Mouse (Mus musculus): ENCODE measurements around the gene Egfr. TPM values are rescaled to one million over a fixed set of nuclear protein-coding genes. Genes with fewer than 3 reads are reported as not detected.

Gene Egfr
- polyA plus RNA-seq, 1 experiment from 2014 or later, result 1.4 TPM

DNA sequence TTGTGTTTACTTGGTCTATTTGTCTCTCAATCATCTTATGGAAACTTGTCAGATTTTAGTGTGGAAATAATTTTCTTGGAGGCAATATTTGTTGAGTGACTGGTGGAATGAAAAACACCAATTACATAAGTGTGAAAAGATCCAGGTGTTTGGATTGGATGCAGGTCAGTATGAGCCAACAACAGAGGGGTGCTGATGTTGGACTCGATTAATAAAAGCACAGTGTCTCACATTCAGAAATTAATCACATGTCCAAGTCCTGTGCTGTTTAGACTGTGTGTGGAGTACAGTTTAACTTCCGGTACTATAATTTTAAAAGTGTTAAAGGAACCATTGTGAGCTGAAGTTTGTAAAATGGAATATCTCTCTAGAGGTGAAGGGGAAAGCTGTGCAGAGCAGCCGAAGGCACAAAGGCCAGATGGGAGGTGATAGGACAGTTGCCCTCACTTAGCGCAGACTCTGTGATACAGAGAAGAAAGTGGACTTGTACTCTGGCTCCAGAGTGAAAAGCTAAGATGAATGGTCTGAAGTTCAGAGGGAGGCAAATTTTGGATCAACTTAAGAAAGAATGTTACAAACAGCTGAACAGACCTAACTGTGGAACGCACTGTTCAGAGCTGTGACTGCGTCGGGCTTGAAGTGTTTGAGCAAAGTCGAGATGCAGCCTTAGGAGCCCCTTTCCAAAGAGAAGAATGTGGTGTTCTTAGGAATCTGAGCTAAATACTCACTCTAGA lies 32.1 kb downstream of the Egfr start:
- Histone ChIP-seq H3K9ac (no peak overlapping the region), H3K27ac (no peak overlapping the region), H3K36me3 (no peaks in the 10 kb centered on the region), H3K4me2 (no peak overlapping the region), H3K4me3 (no peak overlapping the region), H3K4me1 (no peaks in the 10 kb centered on the region), H3K27me3 (replicated peaks) (no peaks in the 10 kb centered on the region), H3K9me3 (replicated peaks) (no peaks in the 10 kb centered on the region)
- ATAC-seq, result no peak
- 75% methylated on average over 8 of the region's 8 CpGs for WGBS (ENCODE audit: insufficient replicate concordance)

DNA sequence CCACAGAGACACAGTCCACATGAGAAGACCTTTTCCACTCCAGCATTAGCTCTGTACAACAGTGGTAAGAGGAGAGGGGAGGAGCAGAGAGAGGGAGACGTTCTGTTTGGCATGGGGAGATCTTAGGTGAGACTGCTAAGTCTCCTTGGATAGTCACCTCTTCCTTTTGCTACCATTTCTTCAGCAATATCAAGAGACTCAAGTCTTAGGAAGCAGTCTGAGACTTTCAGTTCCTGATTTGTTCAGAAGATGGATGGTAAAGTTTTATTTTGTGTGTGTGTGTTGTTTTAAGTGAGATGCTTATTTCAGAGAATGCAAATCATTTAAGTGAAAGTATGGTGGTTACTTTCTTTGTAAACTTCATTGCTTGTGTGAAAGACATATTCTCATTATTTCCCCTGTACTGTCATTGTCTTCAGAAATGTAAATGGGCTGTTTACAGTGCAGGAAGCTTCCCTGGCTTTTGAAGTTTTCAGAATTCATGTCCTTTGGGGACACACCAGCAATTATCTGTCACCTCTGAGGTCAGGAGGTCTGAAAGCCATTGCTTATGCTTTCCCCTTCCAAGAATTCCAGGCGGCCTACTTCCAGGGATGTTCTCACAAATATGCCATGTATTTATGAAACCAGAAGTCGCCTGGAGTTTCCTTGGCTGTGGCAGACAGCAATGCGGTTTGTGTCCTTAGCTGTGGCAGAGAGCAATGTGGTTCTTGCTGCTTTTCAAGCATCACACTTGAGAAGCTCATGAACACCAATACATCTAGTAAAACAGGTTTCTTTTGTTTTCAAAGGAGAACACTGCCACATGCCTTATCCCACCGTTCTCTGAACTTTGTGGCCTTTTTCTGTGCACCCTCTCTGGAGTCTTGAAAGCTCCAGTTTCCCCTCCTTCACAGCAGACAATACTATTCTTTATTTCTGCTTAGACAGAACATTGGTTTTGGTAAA lies 40.9 kb downstream of the Egfr start:
- 48% methylated on average over 5 of the region's 5 CpGs for WGBS (ENCODE audit: insufficient replicate concordance)
- ATAC-seq, result no peak

DNA sequence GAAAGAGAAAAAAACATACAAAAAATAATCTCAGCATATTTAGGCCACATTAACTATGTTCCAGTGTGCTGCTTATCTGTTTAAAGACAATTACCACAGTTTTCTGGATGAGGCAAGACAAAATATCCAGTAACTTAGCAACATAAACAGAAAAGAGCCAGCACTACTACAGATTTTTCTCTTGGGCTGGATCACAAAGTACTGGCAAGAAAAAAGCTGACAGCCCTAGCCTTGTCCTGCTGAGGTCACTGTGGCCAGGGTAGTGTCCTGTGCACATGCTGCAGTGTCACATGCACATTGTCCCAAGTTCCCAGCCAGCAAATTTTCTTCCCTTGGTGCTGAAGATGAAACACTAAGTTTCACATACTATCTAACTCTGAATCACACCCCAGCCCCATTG lies 43.0 kb downstream of the Egfr start:
- ATAC-seq, result no peak
- Histone ChIP-seq H3K27ac (no peak overlapping the region), H3K4me2 (no peak overlapping the region), H3K4me1 (no peaks in the 10 kb centered on the region), H3K36me3 (no peaks in the 10 kb centered on the region), H3K9ac (no peak overlapping the region), H3K9me3 (replicated peaks) (no peaks in the 10 kb centered on the region), H3K27me3 (replicated peaks) (no peaks in the 10 kb centered on the region), H3K4me3 (no peak overlapping the region)

More for the DNA sequence above, 40.9 kb downstream of the Egfr start:
- Histone ChIP-seq H3K4me2 (no peak overlapping the region), H3K4me3 (no peak overlapping the region), H3K9ac (no peak overlapping the region), H3K27ac (no peak overlapping the region), H3K27me3 (replicated peaks) (no peaks in the 10 kb centered on the region), H3K4me1 (no peaks in the 10 kb centered on the region), H3K9me3 (replicated peaks) (no peaks in the 10 kb centered on the region), H3K36me3 (no peaks in the 10 kb centered on the region)

DNA sequence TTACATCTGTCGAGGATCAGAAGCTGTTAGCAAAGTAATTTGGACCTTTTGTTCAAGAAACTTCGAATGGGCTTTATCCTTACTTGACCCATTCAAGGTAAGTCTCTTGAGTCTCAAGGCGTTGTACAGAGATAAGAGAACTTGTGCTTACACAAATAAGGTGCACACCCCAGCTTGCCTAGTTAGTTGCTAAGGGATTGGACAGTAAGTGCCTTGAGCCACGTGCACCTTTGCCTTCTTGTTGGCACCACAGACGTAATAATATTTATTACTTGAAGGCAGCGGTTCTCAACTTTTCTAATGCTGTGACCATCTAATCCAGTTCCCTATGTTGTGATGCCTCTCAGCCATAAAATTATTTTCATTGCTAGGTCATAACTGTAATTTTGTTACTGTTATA lies 43.5 kb downstream of the Egfr start:
- ATAC-seq, result no peak
- Histone ChIP-seq H3K4me2 (no peak overlapping the region), H3K9ac (no peak overlapping the region), H3K36me3 (no peaks in the 10 kb centered on the region), H3K27ac (no peak overlapping the region), H3K4me3 (no peak overlapping the region), H3K4me1 (no peaks in the 10 kb centered on the region), H3K27me3 (replicated peaks) (no peaks in the 10 kb centered on the region), H3K9me3 (replicated peaks) (no peaks in the 10 kb centered on the region)
- WGBS (ENCODE audit: insufficient replicate concordance), result 55% methylated on average over 6 of the region's 6 CpGs

DNA sequence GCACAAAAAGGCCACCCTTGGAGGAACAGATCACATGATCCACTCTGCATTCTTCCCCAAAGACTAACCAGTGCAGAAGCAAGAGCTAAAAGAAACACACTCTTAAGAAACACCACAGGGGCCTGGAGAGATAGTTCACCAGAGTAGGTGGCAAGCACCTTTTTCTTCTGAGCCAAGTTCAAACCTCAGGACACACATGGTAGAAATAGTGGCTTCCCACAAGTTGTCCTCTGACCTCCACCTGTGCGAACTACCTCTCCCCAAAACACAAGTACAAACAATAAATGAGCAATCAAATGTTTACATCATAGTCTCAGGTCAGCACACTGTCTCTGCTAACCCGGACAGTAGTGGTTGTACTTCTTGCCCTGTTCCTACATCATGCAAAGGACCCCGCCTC lies 45.5 kb downstream of the Egfr start:
- 54% methylated on average over 3 of the region's 3 CpGs for WGBS (ENCODE audit: insufficient replicate concordance)
- Histone ChIP-seq H3K27ac (no peak overlapping the region), H3K27me3 (replicated peaks) (no peaks in the 10 kb centered on the region; the same call in 1 of the 2 replicates), H3K4me2 (no peak overlapping the region), H3K9ac (no peak overlapping the region), H3K4me1 (no peaks in the 10 kb centered on the region), H3K4me3 (no peak overlapping the region), H3K36me3 (no peaks in the 10 kb centered on the region), H3K9me3 (replicated peaks) (no peaks in the 10 kb centered on the region)
- no peak for ATAC-seq

DNA sequence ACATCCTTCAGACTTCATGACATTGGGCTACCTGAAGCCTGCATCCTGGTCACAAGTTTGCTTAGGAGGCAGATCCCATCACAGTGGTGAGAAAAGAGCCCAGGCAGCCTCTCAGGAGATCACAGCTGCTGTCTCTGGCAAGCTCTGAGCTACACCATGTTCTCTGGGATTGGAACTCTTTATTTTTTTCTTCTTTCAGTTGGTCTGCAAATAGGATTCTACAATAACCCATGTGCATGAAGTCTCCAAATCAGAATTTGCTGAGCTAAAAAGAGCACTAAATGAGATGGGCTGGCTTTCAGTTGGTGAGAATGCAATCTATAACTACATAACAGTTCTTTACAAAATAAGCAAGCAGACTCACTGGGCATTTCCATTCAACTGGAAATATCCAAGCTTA lies 46.1 kb downstream of the Egfr start:
- H3K27me3 ChIP-seq (replicated peaks), result no peaks in the 10 kb centered on the region; the same call in 1 of the 2 replicates
- H3K4me3 ChIP-seq, result no peak overlapping the region
- no peak overlapping the region for H3K9ac ChIP-seq
- H3K4me1 ChIP-seq, result no peaks in the 10 kb centered on the region
- ATAC-seq, result no peak
- H3K27ac ChIP-seq, result no peak overlapping the region
- H3K4me2 ChIP-seq, result no peak overlapping the region
- no peaks in the 10 kb centered on the region for H3K9me3 ChIP-seq (replicated peaks)
- H3K36me3 ChIP-seq, result no peaks in the 10 kb centered on the region

DNA sequence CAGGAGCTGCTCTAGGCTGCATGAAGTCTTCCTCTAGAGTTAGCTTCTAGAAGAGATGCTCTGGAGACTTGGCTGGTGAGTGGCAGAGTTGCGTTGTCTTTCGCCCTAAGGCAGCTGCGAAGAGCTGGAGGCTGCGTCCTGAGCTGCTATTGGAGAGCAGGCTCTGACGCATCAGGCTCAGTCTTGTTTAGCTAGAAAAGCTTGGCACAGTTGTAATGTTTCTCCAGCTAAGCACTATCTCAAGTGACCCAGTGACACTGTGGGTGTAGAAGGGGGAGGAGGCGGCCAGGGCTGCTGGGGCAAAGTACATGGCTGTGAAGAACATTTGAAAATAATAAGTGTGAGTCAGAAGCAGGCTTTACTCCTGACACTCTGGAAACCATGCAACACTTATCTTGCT lies 48.5 kb downstream of the Egfr start:
- H3K4me2 ChIP-seq, result no peak overlapping the region
- no peak for ATAC-seq
- H3K27ac ChIP-seq, result no peak overlapping the region
- WGBS (ENCODE audit: insufficient replicate concordance), result 65% methylated on average over 6 of the region's 6 CpGs
- no peaks in the 10 kb centered on the region for H3K9me3 ChIP-seq (replicated peaks)
- no peak overlapping the region for H3K4me3 ChIP-seq
- no peak overlapping the region for H3K9ac ChIP-seq
- H3K27me3 ChIP-seq (replicated peaks), result no peaks in the 10 kb centered on the region; the same call in 1 of the 2 replicates
- no peaks in the 10 kb centered on the region for H3K4me1 ChIP-seq
- no peaks in the 10 kb centered on the region for H3K36me3 ChIP-seq

DNA sequence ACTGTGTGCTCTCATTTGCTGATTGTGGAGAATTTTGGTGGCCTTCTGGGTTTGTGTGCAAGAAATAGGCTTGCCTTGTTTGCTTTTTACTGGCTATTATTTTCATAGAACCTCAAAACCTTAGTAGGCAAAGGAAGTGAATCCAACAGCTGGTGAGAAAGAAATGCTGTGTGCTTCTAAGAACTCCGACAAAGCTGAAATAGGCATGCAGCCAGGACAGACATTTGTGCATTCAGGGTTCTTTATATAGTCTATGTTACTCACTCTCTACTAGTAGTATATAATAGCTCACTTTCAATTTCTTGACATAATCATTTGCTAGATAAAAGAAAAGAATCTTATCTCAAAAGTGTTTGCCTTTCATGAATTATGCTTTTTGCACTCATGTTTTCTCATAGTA lies 50.7 kb downstream of the Egfr start:
- Histone ChIP-seq H3K9me3 (replicated peaks) (no peaks in the 10 kb centered on the region), H3K4me2 (no peak overlapping the region), H3K4me3 (no peak overlapping the region), H3K36me3 (no peaks in the 10 kb centered on the region), H3K27me3 (replicated peaks) (no peaks in the 10 kb centered on the region; the same call in 1 of the 2 replicates), H3K4me1 (no peaks in the 10 kb centered on the region), H3K9ac (no peak overlapping the region), H3K27ac (no peak overlapping the region)
- no peak for ATAC-seq
- WGBS (ENCODE audit: insufficient replicate concordance), result 64% methylated on average over 1 of the region's 1 CpGs

DNA sequence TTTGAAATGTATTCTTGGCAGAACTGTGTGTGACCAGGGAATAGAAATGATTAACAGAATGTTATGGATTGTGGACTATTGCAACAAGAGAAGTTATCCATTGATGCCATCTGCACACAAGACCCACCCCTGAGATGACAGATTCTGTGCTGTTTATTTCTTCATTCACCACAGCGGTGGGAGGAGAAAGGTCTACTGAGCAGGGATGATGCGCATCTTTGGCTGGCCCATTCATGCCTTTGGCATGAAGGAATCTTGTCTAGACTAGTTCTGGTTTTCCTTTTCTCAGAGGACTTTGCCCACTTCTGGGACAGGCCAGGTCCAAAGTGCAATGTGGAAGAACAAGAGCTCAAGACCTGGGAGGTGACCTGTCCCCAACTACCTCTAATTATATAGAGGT lies 52.0 kb downstream of the Egfr start:
- no peaks in the 10 kb centered on the region for H3K36me3 ChIP-seq
- no peak overlapping the region for H3K4me3 ChIP-seq
- H3K27ac ChIP-seq, result no peak overlapping the region
- H3K9me3 ChIP-seq (replicated peaks), result no peaks in the 10 kb centered on the region
- no peak for ATAC-seq
- no peak overlapping the region for H3K9ac ChIP-seq
- no peak overlapping the region for H3K4me2 ChIP-seq
- 78% methylated on average over 2 of the region's 2 CpGs for WGBS (ENCODE audit: insufficient replicate concordance)
- H3K27me3 ChIP-seq (replicated peaks), result peaks cover 7% of the 10 kb centered on the region; the same call in 1 of the 2 replicates
- no peaks in the 10 kb centered on the region for H3K4me1 ChIP-seq

DNA sequence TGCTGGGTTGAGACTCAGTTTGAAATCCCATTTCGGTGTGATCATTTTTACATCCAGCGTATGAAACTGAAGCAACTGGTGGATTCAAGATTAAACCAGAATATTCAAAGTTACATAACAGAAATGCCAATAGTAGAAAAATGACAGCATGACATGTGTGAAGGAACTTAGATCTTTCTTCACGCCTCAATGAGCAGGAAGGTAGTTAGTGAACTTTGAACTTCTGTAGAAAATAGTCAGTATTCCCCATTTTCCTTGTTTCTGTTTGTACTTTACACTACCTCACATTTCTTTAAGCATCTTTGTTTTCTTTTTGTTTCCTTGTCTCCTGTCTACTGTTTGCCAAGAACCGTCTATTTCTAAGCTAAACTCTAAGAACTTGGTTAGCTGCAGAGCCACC lies 53.9 kb downstream of the Egfr start:
- 77% methylated on average over 4 of the region's 4 CpGs for WGBS (ENCODE audit: insufficient replicate concordance)
- Histone ChIP-seq H3K4me3 (no peak overlapping the region), H3K9me3 (replicated peaks) (no peaks in the 10 kb centered on the region), H3K36me3 (no peaks in the 10 kb centered on the region), H3K27ac (no peak overlapping the region), H3K4me1 (0 out of 2 replicates have a peak, but pooled peaks cover 3% of the 10 kb centered on the region), H3K27me3 (replicated peaks) (peaks cover 12% of the 10 kb centered on the region; the same call in 1 of the 2 replicates), H3K9ac (no peak overlapping the region), H3K4me2 (no peak overlapping the region)
- ATAC-seq, result no peak

DNA sequence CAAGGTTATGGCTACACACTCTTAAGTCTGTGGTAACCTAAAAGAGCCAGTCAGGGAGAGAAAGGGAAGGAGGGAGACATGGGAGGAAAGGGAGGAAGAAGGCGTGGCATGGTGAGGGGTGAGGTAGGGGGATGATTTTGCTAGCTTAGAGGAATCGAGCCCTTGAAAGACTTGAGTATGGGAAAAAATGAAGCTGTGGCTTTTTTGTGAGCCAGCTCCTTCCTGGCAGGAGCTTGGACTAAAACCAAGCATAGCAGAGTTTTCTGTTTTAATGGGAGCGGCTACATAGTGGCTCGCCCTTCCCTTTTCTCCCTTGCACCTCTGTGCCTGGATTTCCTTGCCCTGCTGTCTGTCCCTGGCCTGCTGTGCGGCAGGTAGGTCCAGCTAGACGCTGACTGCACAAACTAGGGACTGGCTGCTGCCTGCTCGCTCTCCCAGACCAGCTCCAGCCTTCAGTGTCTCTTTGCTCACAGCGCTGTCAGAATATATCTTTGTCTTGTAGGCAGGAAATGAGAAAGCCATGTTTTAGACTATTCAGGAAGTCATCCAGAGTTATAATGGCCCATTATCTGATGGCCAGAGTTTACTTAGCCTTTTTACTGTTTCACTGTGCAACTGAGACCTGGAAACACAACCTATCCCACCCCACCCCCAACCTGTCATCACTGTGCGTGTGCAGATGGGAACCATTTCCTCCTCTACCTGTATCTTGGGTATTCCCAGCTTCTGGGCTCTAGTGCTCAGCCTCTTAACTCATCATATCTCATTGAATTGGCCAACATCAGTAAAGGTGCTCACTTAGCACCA lies 57.4 kb downstream of the Egfr start:
- H3K27ac ChIP-seq, result no peak overlapping the region
- H3K4me2 ChIP-seq, result no peak overlapping the region

DNA sequence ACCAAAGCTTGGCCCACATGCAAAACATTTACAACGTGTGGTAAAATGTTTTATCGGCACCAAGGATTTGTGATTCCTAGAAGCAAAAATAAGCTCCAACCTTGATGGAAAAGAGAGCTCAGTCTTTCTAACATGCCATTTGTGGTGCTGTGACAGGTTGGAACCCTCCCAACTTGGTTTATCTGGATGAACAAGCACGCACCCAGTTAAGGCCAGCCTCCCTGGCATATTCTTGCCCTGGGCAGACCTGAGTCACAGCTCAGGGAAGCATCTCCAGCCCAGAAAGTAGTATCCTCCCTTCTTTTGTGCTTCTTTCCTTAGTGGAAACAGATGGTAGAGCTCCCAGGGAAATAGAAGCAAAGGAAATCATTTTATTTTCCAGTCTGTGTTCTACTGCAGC lies 58.1 kb downstream of the Egfr start:
- ATAC-seq, result no peak
- Histone ChIP-seq H3K36me3 (no peaks in the 10 kb centered on the region), H3K4me3 (no peak overlapping the region), H3K4me1 (peaks cover 30% of the 10 kb centered on the region), H3K9me3 (replicated peaks) (no peaks in the 10 kb centered on the region), H3K27me3 (replicated peaks) (0 out of 2 replicates have a peak, but pooled peaks cover 12% of the 10 kb centered on the region), H3K27ac (no peak overlapping the region), H3K9ac (no peak overlapping the region), H3K4me2 (no peak overlapping the region)
- WGBS (ENCODE audit: insufficient replicate concordance), result 72% methylated on average over 3 of the region's 3 CpGs

More for the DNA sequence above, 57.4 kb downstream of the Egfr start:
- 47% methylated on average over 9 of the region's 9 CpGs for WGBS (ENCODE audit: insufficient replicate concordance)
- Histone ChIP-seq H3K36me3 (no peaks in the 10 kb centered on the region), H3K4me3 (no peak overlapping the region), H3K4me1 (peaks cover 27% of the 10 kb centered on the region), H3K27me3 (replicated peaks) (0 out of 2 replicates have a peak, but pooled peaks cover 12% of the 10 kb centered on the region), H3K9me3 (replicated peaks) (no peaks in the 10 kb centered on the region), H3K9ac (no peak overlapping the region)
- ATAC-seq, result no peak

All from liver, embryonic 12.5 days (tissue).